Mouse (Mus musculus) myocyte (in vitro differentiated cells): Measurements from ENCODE around the gene Serp2.

Experiments
- E2F4 ChIP-seq: IDR thresholded peaks from one replicate; pipeline ENCODE4 v1.6.1; 2011; ENCODE audit warnings: mild to moderate bottlenecking, control low read depth, moderate library complexity; ENCODE audit not compliant: insufficient read depth
- MAX ChIP-seq: IDR thresholded peaks from one replicate; pipeline ENCODE4 v1.6.1; 2011; ENCODE audit warnings: low read depth, mild to moderate bottlenecking, control low read depth
- MYOG ChIP-seq, 3 experiments: IDR thresholded peaks; one replicate each; pipeline ENCODE4 v1.6.1; 2011; ENCODE audit warnings: control low read depth in 2 of 3, low read depth in 2 of 3, mild to moderate bottlenecking in 2 of 3; ENCODE audit not compliant: insufficient read length in 2 of 3, control insufficient read depth in 1 of 3, insufficient read depth in 1 of 3
- POLR2A ChIP-seq: IDR thresholded peaks from one replicate; pipeline ENCODE4 v1.6.1; 2011; ENCODE audit warnings: low read depth, mild to moderate bottlenecking, control low read depth, moderate library complexity; ENCODE audit not compliant: insufficient read length
- SRF ChIP-seq: IDR thresholded peaks from one replicate; pipeline ENCODE4 v1.6.1; 2011; ENCODE audit warnings: low read depth; ENCODE audit not compliant: control insufficient read depth, insufficient read length
- TCF12 ChIP-seq: IDR thresholded peaks from one replicate; pipeline ENCODE4 v1.6.1; 2011; ENCODE audit warnings: mild to moderate bottlenecking, control low read depth; ENCODE audit not compliant: poor library complexity, insufficient read depth, severe bottlenecking

- TF ChIP-seq E2F4 (no peak), POLR2A (no peak), TCF12 (no peak), SRF (no peak), MYOG (IDR thresholded peaks at IDR 0.05; ENCODE audit: control insufficient read depth in 1 of 3, insufficient read depth in 1 of 3, insufficient read length in 2 of 3, low read depth in 2 of 3) (no peak), MAX (no peak)
Measured at GRCm38 (mm10) chr14:76508701-76509100, 48.0 kb downstream of the Serp2 start.
